Mouse (Mus musculus) heart, postnatal 36 days (tissue): ENCODE results near the gene Mrtfa. TPM values are rescaled to one million over a fixed set of nuclear protein-coding genes. Genes with fewer than 3 reads are reported as not detected.

Source experiments
- DNase-seq, 2 experiments: peaks; one replicate each; pipeline ENCODE4 v3.0.0; 2021 to 2022
- intact Hi-C: fragments of 180-260 bp; cut with DNase I; formaldehyde crosslinking; loops from one replicate; pipeline ENCODE4 v1.15.1; 2025
- total RNA-seq, 2 experiments: library from RNA; stranded (reverse); gene quantifications; 2 replicates each; pipeline ENCODE4 v1.2.3; 2021

The Mrtfa gene
- total RNA-seq, 2 experiments from 2014 or later: 8.0 to 11.1 TPM

DNA sequence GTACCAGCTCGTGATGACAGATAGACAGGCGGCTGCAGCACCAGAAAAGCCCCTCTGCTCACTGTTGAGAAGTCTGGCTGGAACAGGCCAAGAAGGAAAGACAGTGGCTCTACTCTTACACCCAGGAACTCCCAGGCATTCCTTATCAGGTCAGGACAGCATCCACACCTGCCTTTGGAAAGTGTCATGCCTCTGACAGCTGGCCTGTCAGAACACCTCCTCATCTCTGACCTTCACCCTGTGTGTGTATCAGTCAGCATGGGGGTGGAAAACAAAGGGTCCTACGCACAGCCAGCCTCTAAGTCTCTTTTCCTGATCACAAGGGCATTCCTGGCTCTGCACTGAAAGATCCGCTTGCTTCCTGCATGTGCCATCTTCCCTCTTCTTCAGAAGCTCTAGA, 148.8 kb downstream of the Mrtfa start:
- DNase-seq: no peak
- intact Hi-C loops: no loop called here

DNA sequence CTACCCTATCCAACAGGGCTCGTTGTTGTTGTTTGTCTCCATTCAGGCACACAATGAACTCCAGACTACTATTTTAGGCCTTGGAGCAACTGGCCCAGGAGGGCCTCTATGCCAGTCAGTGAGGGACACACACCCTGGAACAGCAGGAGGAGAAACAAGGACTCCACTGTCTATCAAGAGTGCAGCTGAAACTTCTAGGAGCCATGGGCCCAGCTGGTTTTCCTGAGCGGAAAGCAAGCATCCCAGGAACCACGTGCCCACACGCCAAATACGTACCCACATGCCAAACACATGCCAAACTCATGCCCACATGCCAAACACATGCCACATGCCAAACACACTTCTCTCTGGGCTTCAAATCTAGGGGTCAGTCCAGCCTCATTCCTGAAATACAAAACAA, 152.1 kb downstream of the Mrtfa start:
- intact Hi-C loops: no loop called here
- no peak for DNase-seq

DNA sequence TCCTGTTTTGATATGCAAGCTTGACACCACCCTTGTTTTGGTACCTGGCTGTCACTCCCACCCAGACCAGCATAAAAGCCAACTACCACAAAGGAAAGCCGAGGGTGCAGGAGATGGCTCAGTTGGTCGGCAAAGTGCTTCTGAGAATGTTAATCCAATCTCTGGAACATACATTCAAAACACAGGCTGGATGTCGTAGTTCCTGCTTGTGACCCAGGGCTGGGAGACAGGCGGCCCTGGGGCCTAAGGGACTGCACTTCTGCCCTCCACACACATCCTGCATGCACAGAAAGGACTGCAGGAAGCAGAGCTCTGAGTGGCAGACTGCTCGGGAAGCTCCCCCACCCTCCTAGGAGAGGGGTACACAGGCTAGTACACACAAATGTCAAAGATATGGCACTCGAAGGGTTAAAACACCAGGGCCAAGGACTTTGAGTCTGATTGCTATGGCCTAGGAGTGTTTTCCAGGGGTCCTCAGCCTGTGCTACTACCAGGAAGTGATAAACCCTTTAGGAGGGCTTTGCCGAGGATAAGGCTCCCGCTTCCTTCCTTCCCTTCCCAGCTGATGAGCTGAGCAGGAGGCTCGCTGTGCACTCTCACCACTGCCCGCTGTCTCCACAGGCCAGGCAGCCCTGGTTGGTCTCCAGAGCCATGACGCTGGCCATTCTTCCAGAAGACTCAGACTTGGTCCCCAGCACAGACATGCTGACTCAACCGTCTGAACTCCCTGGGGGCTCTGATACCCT, 155.0 kb downstream of the Mrtfa start:
- intact Hi-C loops: no loop called here
- peak in 1 of 2 experiments; percentile 29 for DNase-seq

DNA sequence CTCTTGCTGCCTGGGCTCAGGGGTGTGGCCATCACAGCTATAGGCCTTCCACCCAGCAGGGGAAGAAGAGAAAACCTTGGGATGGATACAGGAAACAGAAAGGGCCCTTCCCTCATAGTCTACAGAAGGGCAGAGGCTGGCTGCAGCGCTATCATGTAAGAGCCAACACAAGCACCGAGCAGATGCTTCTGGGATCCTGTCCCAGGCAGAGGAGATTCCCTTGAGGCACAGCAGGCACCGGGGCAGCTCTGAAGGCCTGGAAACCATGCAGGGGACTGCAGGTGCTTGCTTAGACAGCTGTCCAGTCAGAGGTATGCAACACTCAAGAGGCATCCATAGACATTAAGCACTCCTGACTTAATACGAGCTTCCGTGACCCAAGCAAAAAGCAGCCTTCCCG, 156.4 kb downstream of the Mrtfa start:
- intact Hi-C loops: no loop called here
- DNase-seq: no peak

DNA sequence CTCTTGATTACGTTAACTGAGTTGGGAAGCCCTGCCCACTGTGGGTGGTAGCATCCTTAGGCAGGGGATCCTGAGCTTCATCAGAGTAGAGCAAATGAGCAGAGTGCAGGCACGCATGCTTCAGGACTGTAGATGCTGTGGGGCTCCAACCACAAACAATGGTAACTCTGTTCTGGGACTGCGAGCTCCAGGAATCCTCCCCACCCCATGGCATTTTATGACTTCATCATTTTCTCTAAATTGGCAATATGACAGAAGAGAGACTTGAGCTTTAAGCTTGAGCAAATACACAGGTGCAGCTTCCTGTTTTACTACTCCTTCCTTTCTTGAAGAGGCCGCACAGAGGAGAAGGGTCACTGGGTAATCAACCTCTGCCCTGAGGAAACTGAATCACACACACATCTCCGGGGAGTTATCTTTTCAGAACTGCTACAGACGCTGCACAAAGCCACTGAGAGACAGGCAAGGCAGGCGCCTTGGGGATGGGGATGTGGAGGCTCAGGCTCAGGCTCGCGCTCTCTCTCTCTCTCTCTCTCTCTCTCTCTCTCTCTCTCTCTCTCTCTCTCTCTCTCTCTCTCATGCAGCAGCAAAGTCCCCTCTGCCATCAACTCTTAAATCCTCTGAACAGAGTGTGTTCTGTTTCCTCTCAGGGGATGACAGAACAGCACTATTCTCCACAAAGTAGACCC, 157.5 kb downstream of the Mrtfa start:
- intact Hi-C loops: no loop called here
- DNase-seq: no peak

DNA sequence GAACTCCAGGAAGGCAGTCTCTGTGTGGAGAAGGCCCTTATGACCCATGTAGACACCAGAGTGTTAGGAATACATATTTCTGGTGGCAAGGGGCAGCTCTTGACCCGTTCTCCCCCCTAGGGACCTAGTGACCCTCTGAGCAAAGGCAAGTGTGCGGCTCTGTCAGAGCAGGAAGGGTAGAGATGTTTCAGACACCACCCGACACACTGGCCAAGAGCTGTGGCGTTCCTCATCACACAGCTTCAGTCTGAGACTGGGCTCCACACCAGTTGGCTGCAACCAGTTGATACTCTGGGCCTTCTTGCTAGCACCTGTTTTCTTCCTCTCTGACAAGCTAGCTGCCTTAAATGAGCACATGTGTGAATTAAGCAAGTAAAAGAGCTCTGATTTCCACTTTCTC, 158.9 kb downstream of the Mrtfa start:
- peak in 1 of 2 experiments; percentile 35 for DNase-seq
- intact Hi-C loops: no loop called here

DNA sequence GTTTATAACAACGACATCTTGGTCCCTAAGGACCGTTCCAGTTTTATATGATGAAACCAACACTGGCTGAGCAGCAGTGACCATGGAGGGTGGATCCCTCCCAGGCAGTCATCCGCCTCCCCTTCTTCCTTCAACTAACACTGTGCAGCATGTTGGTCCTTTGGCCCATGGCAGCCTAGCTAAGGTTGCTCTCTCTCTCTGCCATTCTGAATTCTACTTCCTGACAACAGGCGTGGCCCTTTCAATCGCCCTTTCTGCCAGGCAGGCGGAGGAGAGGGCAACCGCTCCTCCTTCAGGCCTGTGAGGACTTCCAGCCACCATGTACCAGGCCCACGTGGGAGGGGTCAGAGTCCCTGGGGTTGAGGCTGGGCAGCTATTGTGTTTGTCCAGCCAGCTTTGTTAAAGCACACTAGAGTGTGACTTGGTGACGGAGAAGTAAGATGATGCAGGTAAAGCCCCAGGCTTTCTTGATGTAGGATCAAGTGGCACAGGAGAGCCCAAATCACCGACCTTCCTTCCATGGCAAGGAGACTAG, 159.6 kb downstream of the Mrtfa start:
- intact Hi-C loops: no loop called here
- DNase-seq: peak in 1 of 2 experiments; percentile 41

DNA sequence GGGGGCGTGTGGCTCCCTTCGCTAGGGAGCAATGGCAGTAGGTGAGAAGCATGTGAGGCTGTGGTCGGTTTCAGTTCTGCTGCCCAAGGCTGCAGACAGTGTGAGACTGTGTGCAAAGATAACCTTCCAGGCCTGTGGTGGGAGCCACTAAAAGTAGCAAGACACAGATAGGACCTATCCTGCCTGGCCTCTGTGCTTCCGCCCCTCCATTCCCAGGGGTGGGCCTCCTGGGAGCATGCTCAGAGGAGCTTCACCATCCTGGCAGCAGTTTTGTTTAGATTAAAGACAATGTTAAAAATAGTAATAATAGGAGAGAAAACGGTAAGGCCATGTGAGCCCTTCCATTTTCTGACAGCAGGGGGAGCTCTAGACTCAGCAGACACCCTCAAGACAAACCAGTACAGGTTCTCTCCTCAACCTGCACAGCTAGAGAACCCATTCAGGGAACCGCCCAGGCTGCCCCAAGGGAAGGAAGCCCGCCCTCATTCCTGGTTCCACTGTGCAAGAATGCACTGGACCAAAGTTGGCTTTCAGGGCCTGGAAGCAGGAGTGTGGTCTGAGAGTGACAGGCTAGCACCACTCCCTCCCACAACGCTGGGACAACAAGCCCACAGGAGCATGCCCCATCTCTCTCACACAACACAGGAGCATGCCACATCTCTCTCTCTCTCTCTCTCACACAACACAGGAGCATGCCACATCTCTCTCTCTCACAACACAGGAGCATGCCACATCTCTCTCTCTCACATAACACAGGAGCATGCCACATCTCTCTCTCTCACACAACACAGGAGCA, 163.0 kb downstream of the Mrtfa start:
- peak; percentile 86 to 91 for DNase-seq
- intact Hi-C loops: loop anchor here (1.0 to 2.0 kb wide), 3 partner anchors 22 to 172 kb away; no protein-coding TSS in a partner anchor

DNA sequence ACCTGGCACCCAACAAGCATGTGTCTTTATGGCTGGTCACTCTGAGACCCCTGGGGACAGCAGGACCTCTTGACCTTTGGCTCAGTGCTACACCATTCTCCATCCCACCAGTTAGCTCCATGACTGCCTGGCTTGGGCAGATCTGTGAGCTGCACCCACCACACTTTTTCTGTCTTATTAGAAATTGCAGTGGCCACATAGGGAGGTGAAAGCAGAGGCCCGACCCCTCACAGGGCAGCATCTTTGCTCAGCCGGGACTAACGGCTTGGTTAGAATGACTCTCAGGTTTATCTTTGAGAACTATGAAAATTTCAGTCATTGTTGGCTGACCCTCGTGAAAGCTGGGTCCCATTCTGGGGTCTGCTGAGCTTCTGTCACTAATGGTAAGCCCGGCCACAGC, 163.7 kb downstream of the Mrtfa start:
- intact Hi-C loops: loop anchor here (1.0 to 2.0 kb wide), 3 partner anchors 22 to 172 kb away; no protein-coding TSS in a partner anchor

DNA sequence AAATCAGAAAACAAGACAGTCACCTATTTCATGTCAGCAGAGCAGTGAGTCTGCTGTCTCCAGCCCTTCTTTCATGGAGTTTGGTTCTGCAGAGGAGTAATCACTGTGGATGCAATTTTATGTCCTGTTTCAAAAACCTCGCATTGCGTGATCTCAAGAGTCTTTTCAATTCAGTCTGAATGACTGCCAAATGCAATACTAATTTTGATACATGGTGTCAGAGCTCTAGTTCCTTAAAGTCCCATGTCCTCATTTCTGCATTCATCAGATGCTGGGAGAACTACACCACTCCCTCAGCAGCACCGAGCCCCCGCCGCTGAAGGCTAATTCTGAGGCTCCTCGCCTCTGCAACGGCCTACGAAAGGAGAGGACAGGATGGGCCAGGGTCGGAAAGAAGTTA, 166.7 kb downstream of the Mrtfa start:
- DNase-seq: no peak
- intact Hi-C loops: no loop called here

More for the DNA sequence above, 163.7 kb downstream of the Mrtfa start:
- DNase-seq: no peak

DNA sequence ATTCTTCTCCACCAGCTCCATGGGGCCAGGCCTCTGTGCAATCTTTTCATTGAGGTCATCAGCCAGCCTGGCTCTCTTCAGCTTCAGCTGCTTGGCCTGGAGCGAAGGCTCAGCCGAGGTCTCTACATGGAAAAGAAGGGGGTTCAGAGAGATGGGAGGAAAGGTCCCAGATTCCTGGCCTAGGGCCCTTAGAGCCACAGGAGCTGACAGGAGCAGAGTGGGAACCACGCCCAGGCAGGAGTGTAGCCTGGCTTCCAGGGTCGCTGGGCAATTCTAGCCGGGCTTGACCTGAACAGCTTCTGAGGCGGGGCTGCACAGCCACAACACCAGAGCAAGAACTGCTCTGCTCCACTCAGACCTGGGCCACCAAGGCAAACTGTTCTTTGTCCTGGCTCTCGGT, 168.1 kb downstream of the Mrtfa start:
- intact Hi-C loops: no loop called here
- DNase-seq: no peak

DNA sequence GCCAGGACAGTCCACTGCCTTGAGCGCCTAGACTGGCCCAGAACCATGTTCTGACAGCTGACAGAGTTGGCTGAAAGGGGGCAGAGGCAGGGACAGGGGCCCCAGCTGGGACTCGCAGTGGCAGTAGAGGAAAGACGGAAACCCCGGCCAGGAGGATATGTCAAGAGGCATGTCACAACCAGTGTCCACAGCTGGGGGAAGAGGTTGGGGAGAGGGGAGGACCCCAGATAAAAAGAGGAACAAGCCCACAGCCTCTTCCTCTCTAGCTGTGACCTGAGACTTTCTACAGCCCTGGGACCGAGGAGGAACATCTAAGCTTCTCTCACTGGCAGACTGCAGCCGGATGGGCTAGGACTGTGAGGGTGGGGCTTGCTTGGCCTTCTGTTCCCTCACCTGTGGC, 169.2 kb downstream of the Mrtfa start:
- intact Hi-C loops: no loop called here
- DNase-seq: no peak

DNA sequence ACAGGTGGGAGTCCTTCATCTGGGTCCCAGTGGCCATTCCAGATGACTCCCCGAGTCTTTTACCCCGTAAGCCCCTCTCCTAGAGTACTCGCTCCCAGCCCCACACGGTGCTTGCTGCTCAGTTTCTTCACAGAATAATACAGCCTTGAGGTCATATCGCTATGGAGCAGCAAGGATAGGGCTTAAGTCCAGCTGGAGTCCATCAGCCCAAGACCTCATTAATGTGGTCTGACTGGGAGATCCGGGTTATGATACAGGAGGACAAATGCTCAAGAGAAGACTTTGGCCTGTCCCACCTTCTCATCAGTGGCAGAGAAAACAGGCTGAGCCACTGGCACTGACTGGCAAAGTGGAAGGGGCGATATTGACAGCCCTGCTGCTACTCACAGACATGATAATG, 173.2 kb downstream of the Mrtfa start:
- DNase-seq: no peak
- intact Hi-C loops: no loop called here

DNA sequence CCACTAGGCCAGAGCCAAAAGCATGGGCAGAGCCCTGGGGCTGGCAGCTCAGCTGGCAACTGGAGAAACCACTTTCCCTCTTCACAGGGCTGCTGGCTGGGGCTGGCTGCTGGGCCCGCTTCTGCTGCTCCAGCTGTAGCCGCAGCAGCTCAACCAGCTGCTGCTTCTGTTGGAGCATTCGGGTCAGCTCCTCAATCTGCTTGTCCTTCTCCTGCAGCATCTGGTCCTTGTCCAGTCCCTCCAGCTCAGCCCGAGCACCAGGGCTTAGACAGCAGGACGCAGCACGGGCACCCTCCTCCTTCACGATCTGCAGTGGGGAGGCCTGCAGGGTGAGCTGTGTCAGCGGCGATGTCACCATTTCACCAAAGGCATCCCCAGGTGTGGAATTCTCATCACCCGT, 174.1 kb downstream of the Mrtfa start:
- DNase-seq: no peak
- intact Hi-C loops: no loop called here

DNA sequence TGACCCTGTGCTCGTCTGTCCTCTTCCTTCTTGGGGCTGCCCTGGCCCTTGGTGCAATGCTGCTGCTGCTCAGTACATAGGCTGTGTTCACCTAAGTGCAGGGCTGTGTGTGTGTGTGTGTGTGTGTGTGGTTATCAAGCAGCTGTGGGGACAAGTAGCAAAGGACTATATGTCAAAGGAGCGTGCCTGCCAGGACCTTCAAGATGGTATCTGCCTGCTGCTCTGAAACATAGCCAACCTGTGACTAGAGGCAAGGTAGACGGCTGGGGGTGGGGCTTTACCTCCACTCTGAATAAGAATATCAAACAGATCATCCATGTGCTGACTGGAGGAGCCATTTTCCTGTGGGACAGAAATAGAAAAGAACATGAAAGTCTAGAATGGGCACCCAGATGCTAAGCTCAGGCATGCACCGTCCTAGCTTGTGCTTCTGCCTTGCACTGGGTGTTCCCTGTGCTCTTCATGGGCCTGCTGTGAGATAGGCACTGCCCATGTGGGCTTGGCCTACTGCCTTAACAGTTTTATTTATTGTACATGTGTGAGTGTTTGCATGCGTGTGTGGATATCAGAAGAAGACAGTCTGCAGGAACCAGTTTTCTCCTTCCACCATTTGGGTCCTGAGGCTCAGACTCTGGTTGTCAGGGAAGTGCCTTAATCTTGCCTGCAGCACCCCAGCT, 175.4 kb downstream of the Mrtfa start:
- DNase-seq: no peak
- intact Hi-C loops: no loop called here

DNA sequence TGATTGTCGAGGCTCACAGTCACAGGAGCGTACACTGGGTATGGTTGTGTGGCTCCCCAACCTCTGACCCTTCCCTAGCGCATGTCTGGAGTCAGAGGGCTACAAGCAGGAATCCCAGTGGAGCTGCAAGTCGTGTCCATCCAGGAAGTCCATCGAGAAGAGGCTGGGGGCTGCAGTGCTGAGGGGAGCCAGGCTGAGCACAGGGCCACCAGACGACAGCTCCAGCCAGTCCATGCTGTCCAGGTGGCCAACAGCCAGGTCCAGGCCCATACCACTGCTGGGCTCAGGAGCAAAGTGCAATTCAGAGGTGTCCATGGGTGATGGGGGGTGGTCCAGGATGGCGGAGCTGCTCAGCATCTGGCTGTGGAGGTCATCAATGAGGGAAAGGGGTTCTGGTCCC, 177.4 kb downstream of the Mrtfa start:
- DNase-seq: no peak
- intact Hi-C loops: no loop called here

DNA sequence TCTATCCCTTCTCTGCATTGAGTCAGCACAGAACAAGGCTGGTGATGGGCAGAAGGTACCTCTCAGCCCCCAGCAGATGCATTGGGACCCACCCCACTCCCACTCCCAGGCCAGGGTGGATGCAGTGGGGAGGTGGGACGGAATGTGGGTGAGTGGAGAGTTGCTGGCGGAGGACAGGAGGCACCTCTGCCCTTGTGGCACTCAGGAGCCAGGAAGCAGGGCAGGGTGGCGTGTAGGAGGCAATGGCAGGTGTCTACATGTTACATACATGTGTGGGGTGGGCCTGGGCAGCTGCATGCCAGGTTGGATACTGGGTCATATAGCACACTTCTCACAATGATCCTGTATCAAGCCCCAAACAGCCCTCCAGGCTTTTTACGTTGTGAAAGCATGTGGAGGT, 178.2 kb downstream of the Mrtfa start:
- DNase-seq: no peak
- intact Hi-C loops: no loop called here

DNA sequence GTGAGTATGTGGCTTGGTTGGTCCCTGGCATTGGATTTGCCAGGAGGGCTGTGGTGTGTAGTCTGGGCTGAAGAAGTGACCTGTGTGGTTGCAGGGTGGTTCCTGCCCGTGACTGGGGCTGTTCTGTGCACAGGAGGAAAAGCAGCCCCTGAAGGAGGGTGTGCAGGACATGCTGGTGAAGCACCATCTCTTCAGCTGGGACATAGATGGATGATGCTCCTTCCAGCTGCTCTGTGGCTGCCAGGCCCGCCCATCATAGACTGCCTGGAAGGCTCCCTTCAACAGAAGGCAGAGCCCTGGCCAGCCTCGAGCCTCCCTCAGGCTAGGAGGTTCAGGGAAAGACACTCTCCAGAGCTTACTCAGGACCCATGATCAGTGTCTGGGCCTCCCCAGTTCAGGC, 179.0 kb downstream of the Mrtfa start:
- no peak for DNase-seq
- intact Hi-C loops: no loop called here

DNA sequence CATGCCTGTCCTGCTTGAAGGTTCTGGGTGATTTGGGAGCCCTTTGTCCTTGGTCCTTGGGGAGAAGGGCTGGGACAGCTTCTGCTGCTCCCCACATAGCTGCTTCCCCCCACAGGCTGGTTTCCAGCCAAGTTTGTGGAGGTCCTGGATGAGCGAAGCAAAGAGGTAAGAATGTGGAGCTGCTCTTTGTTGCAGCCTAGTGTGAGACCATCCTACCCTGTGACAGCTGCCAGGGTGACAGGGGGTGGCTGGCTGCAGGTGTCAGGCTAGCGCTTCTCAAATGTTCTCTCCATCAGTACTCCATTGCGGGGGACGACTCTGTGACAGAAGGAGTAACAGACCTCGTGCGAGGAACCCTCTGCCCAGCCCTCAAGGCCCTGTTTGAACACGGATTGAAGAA, 180.4 kb downstream of the Mrtfa start:
- no peak for DNase-seq
- intact Hi-C loops: no loop called here

DNA sequence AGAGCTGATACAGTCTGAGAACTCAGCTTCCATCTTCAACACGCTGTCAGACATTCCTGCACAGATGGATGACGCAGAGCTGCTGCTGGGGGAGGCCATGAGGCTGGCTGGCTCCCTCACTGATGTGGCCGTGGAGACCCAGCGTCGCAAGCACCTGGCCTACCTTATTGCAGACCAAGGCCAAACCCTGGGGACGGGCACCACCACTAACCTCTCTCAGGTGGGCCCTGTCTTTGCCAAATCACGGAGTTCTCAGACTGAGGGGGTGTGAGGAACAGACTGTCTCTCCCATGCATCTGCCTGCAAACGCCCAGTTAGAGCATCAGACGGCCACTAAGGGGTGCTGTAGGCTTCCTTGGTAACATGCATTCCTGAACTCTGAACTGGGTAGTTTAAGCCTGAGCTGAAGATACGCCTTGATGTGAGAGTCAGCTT, 181.9 kb downstream of the Mrtfa start:
- intact Hi-C loops: no loop called here
- no peak for DNase-seq

DNA sequence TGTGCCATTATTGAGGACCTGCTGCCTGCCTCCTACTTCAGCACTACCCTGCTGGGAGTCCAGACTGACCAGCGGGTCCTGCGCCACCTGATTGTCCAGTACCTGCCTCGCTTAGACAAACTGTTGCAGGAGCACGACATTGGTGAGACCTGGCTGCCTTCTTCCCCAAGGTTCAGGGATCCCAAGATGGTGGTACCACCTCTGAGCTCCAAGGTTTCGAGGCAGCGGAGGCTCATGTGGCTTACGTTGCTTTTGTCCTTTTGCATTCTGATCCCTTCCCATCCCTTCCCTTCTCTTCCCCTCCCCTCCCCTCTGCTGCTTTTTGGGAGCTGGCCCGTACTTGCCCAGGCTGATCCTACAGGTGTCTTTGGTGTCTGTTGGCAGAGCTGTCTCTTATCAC, 182.7 kb downstream of the Mrtfa start:
- intact Hi-C loops: no loop called here
- DNase-seq: no peak
